Mouse (Mus musculus) spleen, adult 2 months (tissue): ENCODE results near the gene Tmem131l. TPM values are rescaled to one million over a fixed set of nuclear protein-coding genes. Genes with fewer than 3 reads are reported as not detected.

ENCODE experiments used
- DNase-seq, 2 experiments: peaks; one replicate each; pipeline versions ENCODE4 v3.0.0 to v3.0.0-alpha.2; 2012 to 2021; ENCODE audit warnings: low spot score in 2 of 2, low read depth in 1 of 2
- H3K27ac ChIP-seq: fragments of 200-500 bp; 2 replicates; pipeline ENCODE4 v1.5.1; 2012; ENCODE audit warnings: low read length, inconsistent platforms; ENCODE audit not compliant: insufficient read depth
- H3K27me3 ChIP-seq: fragments of 200-500 bp; 2 replicates; pipeline ENCODE4 v1.6.1; 2012; ENCODE audit warnings: mild to moderate bottlenecking, moderate library complexity, low read length, inconsistent platforms; ENCODE audit not compliant: control insufficient read depth, insufficient read depth
- H3K36me3 ChIP-seq: fragments of 200-500 bp; 2 replicates; pipeline ENCODE4 v1.6.1; 2012; ENCODE audit warnings: mild to moderate bottlenecking, low read length, inconsistent platforms; ENCODE audit not compliant: control insufficient read depth, insufficient read depth
- H3K4me1 ChIP-seq: fragments of 200-500 bp; 2 replicates; pipeline ENCODE4 v1.6.1; 2011; ENCODE audit warnings: inconsistent platforms; ENCODE audit not compliant: control insufficient read depth, insufficient read depth, insufficient read length
- H3K4me3 ChIP-seq: fragments of 200-500 bp; 2 replicates; pipeline ENCODE4 v1.5.1; 2011; ENCODE audit warnings: mild to moderate bottlenecking, inconsistent platforms; ENCODE audit not compliant: insufficient read depth, insufficient read length; ENCODE audit errors: extremely low read depth
- CTCF ChIP-seq: fragments of 200-500 bp; IDR thresholded peaks from 2 replicates; pipeline ENCODE4 v1.5.1; 2011; ENCODE audit warnings: mild to moderate bottlenecking, inconsistent platforms; ENCODE audit not compliant: insufficient read depth, insufficient read length, insufficient replicate concordance; ENCODE audit errors: extremely low read depth
- POLR2A ChIP-seq: fragments of 200-500 bp; IDR thresholded peaks from 2 replicates; pipeline ENCODE4 v1.6.1; 2011; ENCODE audit warnings: low read depth, low read length, inconsistent platforms
- WGBS: fragments of 180-500 bp; shearing (Covaris S2); methylation state at CpG from one replicate; pipeline ENCODE4 v1.1.7; 2018; 5-methylcytosine and 5-hydroxymethylcytosine counted together
- polyA plus RNA-seq: library from polyadenylated mRNA; depleted of rRNA; stranded (reverse); fragments of >200 nt; gene quantifications from 2 replicates; pipeline ENCODE4 v1.2.3, GENCODE M21; 2012

Tmem131l gene
- polyA plus RNA-seq, 1 experiment: 116 TPM

GRCm38 (mm10) chr3:84015484-84016016, 24.4 kb downstream of the Tmem131l start:
- H3K27ac ChIP-seq: no peak overlapping the region
- H3K4me3 ChIP-seq: no peak overlapping the region
- H3K27me3 ChIP-seq: no peaks in the 10 kb centered on the region
- no peak for DNase-seq
- TF ChIP-seq CTCF: no peak
- TF ChIP-seq POLR2A: no peak
- peaks cover 14% of the 10 kb centered on the region for H3K36me3 ChIP-seq
- H3K4me1 ChIP-seq: peaks cover 6% of the 10 kb centered on the region; the same call in 1 of the 2 replicates
- 71% methylated on average over 4 of the region's 4 CpGs for WGBS

DNA sequence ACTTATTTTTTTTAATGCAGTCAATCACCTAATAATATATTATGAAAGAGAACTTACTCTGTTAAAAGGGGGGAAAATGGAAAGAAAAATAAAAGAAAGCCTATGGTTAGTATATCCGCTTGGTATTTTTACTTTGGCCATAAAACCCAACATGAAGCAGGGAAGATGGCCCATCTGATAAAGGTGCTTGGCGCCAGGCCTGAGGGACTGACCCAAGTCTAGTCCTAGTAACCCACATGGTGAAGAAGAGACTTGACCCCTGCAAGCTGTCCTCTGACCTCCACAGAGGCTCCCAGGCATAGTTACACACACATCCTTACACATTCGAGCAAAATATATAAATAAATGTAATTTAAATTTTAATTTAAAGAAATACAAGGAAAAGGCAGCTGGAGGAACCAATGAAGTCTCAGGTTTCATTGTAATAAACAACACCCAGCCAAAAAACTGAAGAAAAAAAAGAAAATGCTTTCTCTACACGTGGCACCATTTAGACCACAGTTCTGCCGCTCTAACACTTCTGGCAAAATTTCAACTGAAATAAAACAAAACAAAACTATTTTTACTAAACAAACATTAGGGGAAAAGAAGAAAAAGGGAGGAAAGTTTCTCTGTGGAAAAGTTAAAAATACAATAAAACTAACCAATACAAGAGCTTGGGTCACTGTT, 28.8 kb downstream of the Tmem131l start:
- 87% methylated on average over 5 of the region's 5 CpGs for WGBS
- Histone ChIP-seq H3K36me3 (peaks cover 16% of the 10 kb centered on the region), H3K4me1 (no peaks in the 10 kb centered on the region), H3K4me3 (no peak overlapping the region), H3K27me3 (no peaks in the 10 kb centered on the region), H3K27ac (no peak overlapping the region)
- no peak for TF ChIP-seq POLR2A
- TF ChIP-seq CTCF: no peak
- no peak for DNase-seq

DNA sequence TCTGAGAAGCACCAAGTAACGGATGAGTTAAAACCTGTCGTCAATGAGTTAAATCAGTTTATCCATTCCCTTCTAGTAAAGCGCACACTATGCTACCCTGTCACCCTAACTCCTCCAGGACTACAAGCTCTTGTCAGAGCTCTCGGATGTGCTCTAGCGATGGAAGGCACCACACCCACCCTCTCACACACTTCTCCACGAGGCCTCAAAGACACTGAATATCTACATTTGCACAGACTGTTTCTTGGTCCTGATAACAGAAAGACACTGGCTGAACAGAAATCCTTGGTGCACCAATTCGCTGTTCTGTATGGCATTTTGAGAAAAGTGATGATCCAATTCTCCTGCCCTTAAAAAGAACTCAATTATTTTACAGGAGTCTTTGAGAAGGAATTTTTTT, 34.0 kb downstream of the Tmem131l start:
- H3K27me3 ChIP-seq: no peaks in the 10 kb centered on the region
- DNase-seq: no peak
- no peak overlapping the region for H3K27ac ChIP-seq
- H3K4me1 ChIP-seq: no peaks in the 10 kb centered on the region
- peaks cover 6% of the 10 kb centered on the region for H3K36me3 ChIP-seq
- H3K4me3 ChIP-seq: no peak overlapping the region
- 84% methylated on average over 7 of the region's 7 CpGs for WGBS
- no peak for TF ChIP-seq POLR2A
- no peak for TF ChIP-seq CTCF

DNA sequence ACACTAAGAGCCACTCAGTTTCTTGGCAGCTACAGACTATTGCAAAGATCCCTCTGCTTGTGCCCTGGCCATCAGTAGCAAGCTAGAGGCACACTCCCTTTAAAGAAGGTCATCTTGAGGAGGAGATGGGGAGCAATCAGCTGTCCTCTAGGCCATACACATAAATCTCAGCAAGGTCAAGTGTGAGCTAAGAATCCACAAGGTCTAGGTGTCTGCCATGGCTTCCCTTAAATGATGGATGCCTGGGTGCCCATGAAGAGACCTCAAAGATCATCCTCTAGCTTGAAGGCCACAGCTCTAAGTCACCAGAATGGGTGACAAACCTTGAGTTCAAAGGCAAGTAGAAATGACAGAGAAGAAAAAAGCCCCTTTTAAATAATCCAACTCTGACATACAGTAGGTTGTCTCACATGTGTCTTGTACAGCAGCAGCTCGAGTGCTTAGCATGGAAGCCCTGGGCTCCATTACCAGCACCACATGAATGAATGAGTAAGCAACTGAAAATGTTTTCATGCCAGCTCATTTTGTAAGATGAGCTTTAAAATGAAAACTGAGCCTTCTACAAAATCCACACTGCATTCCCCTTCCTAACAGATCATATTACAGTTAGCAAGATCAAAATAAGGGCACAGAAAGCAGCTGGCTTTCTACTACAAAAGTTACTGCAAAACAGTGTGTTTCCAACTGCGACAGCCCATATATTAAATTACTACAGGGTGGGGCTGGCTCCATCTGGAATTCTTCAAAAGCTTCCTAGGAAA, 35.5 kb downstream of the Tmem131l start:
- H3K4me1 ChIP-seq: no peaks in the 10 kb centered on the region
- no peak overlapping the region for H3K27ac ChIP-seq
- TF ChIP-seq CTCF (no peak), POLR2A (no peak)
- no peak overlapping the region for H3K4me3 ChIP-seq
- H3K27me3 ChIP-seq: no peaks in the 10 kb centered on the region
- peaks cover 8% of the 10 kb centered on the region for H3K36me3 ChIP-seq
- WGBS: 84% methylated on average over 2 of the region's 2 CpGs
- DNase-seq: no peak

- Histone ChIP-seq H3K4me1 (no peaks in the 10 kb centered on the region; the same call in 1 of the 2 replicates), H3K27me3 (no peaks in the 10 kb centered on the region), H3K27ac (no peak overlapping the region), H3K4me3 (no peak overlapping the region), H3K36me3 (peaks cover 7% of the 10 kb centered on the region)
- WGBS: 82% methylated on average over 6 of the region's 6 CpGs
- no peak for TF ChIP-seq CTCF
- no peak for TF ChIP-seq POLR2A
- DNase-seq: no peak
These were observed 37.4 kb downstream of the Tmem131l start for GRCm38 (mm10) chr3:84002433-84003090.

GRCm38 (mm10) chr3:83997563-83997962, 42.4 kb downstream of the Tmem131l start:
- no peak for DNase-seq
- Histone ChIP-seq H3K36me3 (peaks cover 7% of the 10 kb centered on the region), H3K4me1 (peaks cover 16% of the 10 kb centered on the region; the same call in 1 of the 2 replicates), H3K27ac (no peak overlapping the region), H3K4me3 (no peak overlapping the region), H3K27me3 (no peaks in the 10 kb centered on the region)
- 74% methylated on average over 5 of the region's 5 CpGs for WGBS
- TF ChIP-seq POLR2A (no peak), CTCF (no peak)
